In the genomic region with DNA sequence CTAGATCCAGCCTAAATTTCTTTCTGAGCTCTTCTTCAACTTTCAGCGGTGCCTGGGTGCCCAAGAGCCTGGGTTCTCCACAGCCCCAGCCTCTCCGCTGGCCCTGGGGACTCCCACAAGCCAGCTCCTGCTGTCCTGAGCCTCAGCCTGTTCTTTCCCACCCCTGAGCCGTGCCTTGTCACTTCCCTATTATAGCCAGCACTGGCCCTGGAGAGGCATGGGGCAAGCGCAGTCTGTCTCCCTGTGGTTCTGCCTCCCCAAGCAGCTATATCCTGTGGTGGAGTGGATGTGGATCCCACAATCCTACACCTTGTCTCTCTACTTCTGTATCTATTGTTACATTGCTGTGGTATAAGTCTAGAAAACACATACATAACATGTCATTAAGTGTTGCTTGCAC, we compare ENCODE assay signal across 19 mouse cellular contexts.
DNase-seq lines count a peak whose midpoint lies in the region; ATAC-seq lines count a peak whose summit lies in the region.
"Had no signal": no experiment of that assay in that cellular context is flagged by ENCODE, and none has a peak within 500 bp of the region (broad histone marks: within the 10 kb centered on the region; RNA-seq: fewer than 3 reads in every experiment).

No protein-coding gene starts in this region.

- DNase-seq in ES-CJ7 (ENCODE audit: low read depth, low spot score) = peak; percentile 53
- peak; percentile 46 for DNase-seq in R1 (ENCODE audit: low read depth, low spot score)
- no peak for DNase-seq in kidney, postnatal 25 days
- no peak for DNase-seq in layer of hippocampus, adult 11-12 months (ENCODE audit: low spot score)
- no peak for DNase-seq in frontal cortex, postnatal 10 days (ENCODE audit: low spot score in 2 of 2)
- DNase-seq: adrenal gland, adult 2 months; adrenal gland, postnatal 14 days; cerebellum, adult 11 months; cerebellum, adult 2 months; cerebellum, adult 9-11 months; cerebellum, postnatal 25 days; embryo, embryonic 11 days; gastrocnemius, postnatal 25 days; heart, adult 11 months had no signal

- ATAC-seq in granulocyte monocyte progenitor cell, adult 5-6 weeks (replicated peaks; ENCODE audit: poor library complexity, severe bottlenecking) = peak; percentile 96
- ATAC-seq in monocyte, adult 5-6 weeks (replicated peaks; ENCODE audit: insufficient number of reproducible peaks, low FRiP score, low TSS enrichment, poor library complexity, severe bottlenecking) = 0 out of 2 replicates have a peak, but pooled peaks have one; percentile 40
- ATAC-seq: CD4-positive, CD25-positive, alpha-beta regulatory T cell, adult 4 months; forebrain, embryonic 16.5 days; intestine, postnatal 0 days had no signal

Comparison
In these comparisons a context has a peak if more than half of its experiments do, and no peak if none do; other contexts are left out.
1. DNase-seq: peak in ES-CJ7 (single experiment) and R1 (single experiment); none in kidney, postnatal 25 days (0 of 2), layer of hippocampus, adult 11-12 months (single experiment) and frontal cortex, postnatal 10 days (0 of 2).